Mouse (Mus musculus) spleen, postnatal 14 days (tissue): ENCODE data around the gene Ache.
A peak's percentile ranks its signal among the peaks of the same experiment; 100 is the strongest.

Source experiments
- DNase-seq, 2 experiments: peaks; one replicate each; pipeline ENCODE4 v3.0.0; 2021 to 2022; ENCODE audit warnings: low spot score in 2 of 2

The Ache gene

GRCm38 (mm10) chr5:137334317-137334716, 47.0 kb downstream of the Ache start:
- no peak for DNase-seq

GRCm38 (mm10) chr5:137335066-137335465, 47.7 kb downstream of the Ache start:
- no peak for DNase-seq

GRCm38 (mm10) chr5:137337190-137337589, 49.9 kb downstream of the Ache start:
- no peak for DNase-seq

DNA sequence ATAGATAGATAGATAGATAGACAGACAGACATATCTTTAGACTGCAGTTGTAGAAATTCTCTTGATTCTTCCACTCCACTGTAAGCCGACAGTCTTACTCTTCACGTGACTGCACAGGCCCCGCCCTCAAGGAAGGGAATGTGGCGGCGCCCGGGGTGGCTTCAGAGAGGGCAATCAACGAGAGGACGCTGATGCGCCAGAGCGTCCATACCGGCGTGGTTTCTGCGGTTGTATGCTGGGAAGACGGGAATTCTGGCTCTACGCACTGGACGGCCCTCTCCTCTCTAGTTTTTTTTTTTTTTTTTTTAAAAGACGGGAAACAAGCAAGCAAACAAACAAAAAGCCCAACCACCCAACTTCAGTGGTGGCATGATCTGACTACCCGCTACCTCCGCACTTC, 50.9 kb downstream of the Ache start:
- peak; percentile 70 to 81 for DNase-seq

GRCm38 (mm10) chr5:137338663-137339289, 51.5 kb downstream of the Ache start:
- DNase-seq = no peak

DNA sequence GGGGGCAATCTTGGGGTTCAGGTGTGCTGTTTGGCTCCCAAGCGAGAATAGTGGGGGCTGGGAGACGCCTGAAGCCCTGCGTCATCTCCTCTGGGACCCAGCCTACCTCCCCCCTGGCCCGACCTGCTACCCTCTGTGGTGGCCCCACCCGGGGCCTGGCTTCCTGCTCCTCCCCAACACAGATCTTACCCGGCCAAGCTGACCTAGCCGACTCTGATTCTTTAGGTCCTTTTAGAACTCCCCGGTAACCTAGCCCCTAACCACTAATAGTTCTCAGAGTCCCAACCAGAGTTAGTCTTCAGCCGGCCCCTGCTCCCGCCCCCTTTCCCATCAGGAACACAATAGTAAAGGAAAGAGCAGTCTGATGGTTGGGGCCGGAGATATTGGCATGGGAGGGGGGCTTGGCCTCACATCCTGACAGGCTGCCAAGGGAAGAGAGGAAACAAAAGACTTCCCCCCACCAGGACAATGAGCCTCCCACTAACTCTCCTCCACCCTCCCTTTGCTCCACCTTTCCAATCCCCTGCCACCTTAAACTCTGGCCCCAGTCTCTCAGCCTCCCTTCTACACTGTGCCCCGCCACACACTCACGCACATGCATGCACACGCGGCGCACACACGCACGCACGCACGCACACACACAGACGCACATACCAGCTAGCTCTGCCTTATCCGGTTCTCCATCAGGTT, 52.1 kb downstream of the Ache start:
- no peak for DNase-seq

- peak in 1 of 2 experiments; percentile 19 for DNase-seq
Measured at GRCm38 (mm10) chr5:137340222-137340621, 52.9 kb downstream of the Ache start.

- no peak for DNase-seq
Measured at GRCm38 (mm10) chr5:137342407-137343012, 55.2 kb downstream of the Ache start.

- no peak for DNase-seq
Measured at GRCm38 (mm10) chr5:137343412-137343811, 56.1 kb downstream of the Ache start.

DNA sequence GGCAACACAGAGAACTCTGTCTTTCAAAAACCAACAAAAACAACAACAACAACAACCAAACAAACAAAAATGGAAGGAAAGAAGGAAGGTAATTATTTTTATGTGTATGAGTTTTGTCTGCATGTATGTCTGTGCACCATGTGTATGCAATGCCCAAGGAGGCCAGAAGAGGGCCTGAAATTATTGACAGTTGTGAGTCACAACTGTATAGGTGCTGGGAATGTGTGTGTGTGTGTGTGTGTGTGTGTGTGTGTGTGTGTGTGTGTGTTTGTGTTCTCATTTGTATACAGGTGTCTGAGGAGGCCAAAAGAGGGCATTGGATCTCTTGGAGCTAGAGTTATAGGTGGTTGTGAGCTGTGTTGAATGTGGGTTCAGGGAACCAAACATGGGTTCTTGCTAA, 56.5 kb downstream of the Ache start:
- no peak for DNase-seq
